Mouse (Mus musculus) C2C12 (cell line): Measurements from ENCODE around the gene Gm128. TPM values are rescaled to one million over a fixed set of nuclear protein-coding genes. Genes with fewer than 3 reads are reported as not detected.

ENCODE experiments used
- H3K27me3 ChIP-seq: one replicate; pipeline ENCODE4 v1.6.1; 2011; ENCODE audit not compliant: control insufficient read depth, insufficient read depth, insufficient read length
- H3K36me3 ChIP-seq: one replicate; pipeline ENCODE4 v1.6.1; 2011; ENCODE audit not compliant: control insufficient read depth, insufficient read depth
- H3K4me3 ChIP-seq: one replicate; pipeline ENCODE4 v1.5.1; 2011; ENCODE audit warnings: mild to moderate bottlenecking, control low read depth; ENCODE audit not compliant: poor library complexity, insufficient read depth, severe bottlenecking
- H3K79me2 ChIP-seq: one replicate; pipeline ENCODE4 v1.6.1; 2011; ENCODE audit not compliant: control insufficient read depth, insufficient read depth
- H3K79me3 ChIP-seq: one replicate; pipeline ENCODE4 v1.6.1; 2011; ENCODE audit warnings: low read depth, control low read depth
- H3ac ChIP-seq: one replicate; pipeline ENCODE3; 2011; ENCODE audit warnings: low read depth; ENCODE audit not compliant: control insufficient read depth, insufficient read length
- CEBPB ChIP-seq: IDR thresholded peaks from one replicate; pipeline ENCODE4 v1.6.1; 2011; ENCODE audit warnings: low read depth, mild to moderate bottlenecking, control low read depth, moderate library complexity
- CTCF ChIP-seq: IDR thresholded peaks from one replicate; pipeline ENCODE4 v1.5.1; 2011; ENCODE audit not compliant: control insufficient read depth, insufficient read depth, insufficient read length
- FOSL1 ChIP-seq: IDR thresholded peaks from one replicate; pipeline ENCODE4 v1.8.0; 2011; ENCODE audit warnings: mild to moderate bottlenecking, low read length; ENCODE audit not compliant: poor library complexity, insufficient read depth, severe bottlenecking
- MAX ChIP-seq: IDR thresholded peaks from one replicate; pipeline ENCODE4 v1.6.1; 2011; ENCODE audit warnings: mild to moderate bottlenecking, control low read depth
- MYOD1 ChIP-seq: IDR thresholded peaks from one replicate; pipeline ENCODE4 v1.6.1; 2011; ENCODE audit warnings: low read depth; ENCODE audit not compliant: control insufficient read depth, insufficient read length
- MYOG ChIP-seq: IDR thresholded peaks from one replicate; pipeline ENCODE4 v1.6.1; 2011; ENCODE audit not compliant: control insufficient read depth, insufficient read length; ENCODE audit errors: extremely low read depth
- USF1 ChIP-seq: IDR thresholded peaks from one replicate; pipeline ENCODE4 v1.6.1; 2011; ENCODE audit warnings: low read depth, mild to moderate bottlenecking, control low read depth, moderate library complexity
- polyA plus RNA-seq: library from polyadenylated mRNA; unstranded; fragments of >200 nt; fragmentation: generic; extraction: Trizol; gene quantifications from one replicate; pipeline ENCODE4 v1.2.1, GENCODE M21; 2012; ENCODE audit warnings: missing spikeins

Gene Gm128
- polyA plus RNA-seq, 1 experiment = 0.11 TPM

- Histone ChIP-seq H3K27me3 (no peaks in the 10 kb centered on the region), H3K36me3 (no peaks in the 10 kb centered on the region), H3K4me3 (peak overlapping the region; percentile 89), H3K79me2 (peaks cover 51% of the 10 kb centered on the region), H3ac (peak overlapping the region; percentile 95), H3K79me3 (peaks cover 7% of the 10 kb centered on the region)
- TF ChIP-seq CEBPB (peak; percentile 43), MYOG (no peak), MYOD1 (no peak)
These were observed 41.0 kb upstream of the Gm128 start for GRCm38 (mm10) chr3:95282381-95282864.

GRCm38 (mm10) chr3:95281216-95282126 lies 40.1 kb upstream of the Gm128 start, which contains the start of the genes Mindy1 and Prune1:
TSS of gene Mindy1 (plus strand) at chr3:95281345.
TSS of gene Prune1 (minus strand) at chr3:95282076.
- H3ac ChIP-seq = peak within 1 kb of the TSS; percentile 95

GRCm38 (mm10) chr3:95280747-95281146 lies 39.3 kb upstream of the Gm128 start:
- Histone ChIP-seq H3ac (no peak overlapping the region), H3K79me3 (peaks cover 6% of the 10 kb centered on the region), H3K79me2 (peaks cover 56% of the 10 kb centered on the region), H3K4me3 (peak overlapping the region; percentile 89), H3K27me3 (no peaks in the 10 kb centered on the region), H3K36me3 (no peaks in the 10 kb centered on the region)
- no peak for TF ChIP-seq CEBPB

More at GRCm38 (mm10) chr3:95281216-95282126, 40.1 kb upstream of the Gm128 start, which contains the start of the genes Mindy1 and Prune1:
- Histone ChIP-seq H3K36me3 (no peaks in the 10 kb centered on the region), H3K27me3 (no peaks in the 10 kb centered on the region), H3K79me3 (peaks cover 6% of the 10 kb centered on the region), H3K79me2 (peaks cover 54% of the 10 kb centered on the region), H3K4me3 (peak within 1 kb of the TSS; percentile 89)
- TF ChIP-seq MAX (peak; percentile 48), MYOG (no peak), FOSL1 (no peak)

GRCm38 (mm10) chr3:95277149-95277551 lies 35.8 kb upstream of the Gm128 start:
- TF ChIP-seq CEBPB = no peak
- TF ChIP-seq USF1 = no peak
- no peak for TF ChIP-seq FOSL1
- TF ChIP-seq CTCF = no peak
- no peak for TF ChIP-seq MAX
- TF ChIP-seq MYOD1 = no peak
- no peak for TF ChIP-seq MYOG
- H3K79me2 ChIP-seq = peaks cover 50% of the 10 kb centered on the region
- H3ac ChIP-seq = no peak overlapping the region
- H3K79me3 ChIP-seq = peaks cover 3% of the 10 kb centered on the region
- no peaks in the 10 kb centered on the region for H3K27me3 ChIP-seq
- H3K4me3 ChIP-seq = no peak overlapping the region
- no peaks in the 10 kb centered on the region for H3K36me3 ChIP-seq

GRCm38 (mm10) chr3:95276428-95276934 lies 35.1 kb upstream of the Gm128 start:
- H3K79me3 ChIP-seq = peaks cover 3% of the 10 kb centered on the region
- peaks cover 53% of the 10 kb centered on the region for H3K79me2 ChIP-seq
- H3K36me3 ChIP-seq = no peaks in the 10 kb centered on the region
- H3K4me3 ChIP-seq = no peak overlapping the region
- H3ac ChIP-seq = no peak overlapping the region
- no peaks in the 10 kb centered on the region for H3K27me3 ChIP-seq
- TF ChIP-seq CEBPB (no peak), MYOG (no peak), FOSL1 (no peak), MAX (no peak), USF1 (no peak), MYOD1 (no peak), CTCF (no peak)

DNA sequence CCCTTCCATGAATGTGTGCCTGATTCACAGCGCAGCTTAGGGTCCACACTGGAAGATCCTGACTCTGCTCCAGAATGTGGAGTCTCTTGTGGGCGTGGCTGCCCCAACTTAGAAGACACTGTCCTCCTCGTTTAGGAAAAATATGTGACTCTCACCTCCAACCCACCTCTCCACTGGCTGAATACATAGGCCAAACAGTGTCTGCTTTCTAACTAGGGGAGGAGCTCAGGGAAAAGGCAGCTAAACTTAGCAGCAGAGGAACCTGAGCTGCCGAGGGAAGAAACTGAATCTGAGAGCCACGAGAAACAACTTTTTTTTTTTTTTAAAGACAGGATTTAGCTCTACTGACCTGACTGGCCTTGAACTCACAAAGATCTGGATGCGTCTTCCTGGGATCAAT lies 33.8 kb upstream of the Gm128 start:
- TF ChIP-seq USF1 = no peak
- no peak for TF ChIP-seq CTCF
- no peak for TF ChIP-seq MAX
- TF ChIP-seq CEBPB = no peak
- no peak for TF ChIP-seq MYOD1
- TF ChIP-seq FOSL1 = no peak
- TF ChIP-seq MYOG = no peak

More for the DNA sequence above, 33.8 kb upstream of the Gm128 start:
- Histone ChIP-seq H3ac (no peak overlapping the region), H3K79me3 (peaks cover 3% of the 10 kb centered on the region), H3K27me3 (no peaks in the 10 kb centered on the region), H3K4me3 (no peak overlapping the region), H3K79me2 (peaks cover 42% of the 10 kb centered on the region), H3K36me3 (no peaks in the 10 kb centered on the region)
